Mouse (Mus musculus) gastrocnemius, adult 8-10 months (tissue): Measurements from ENCODE around the gene Atxn7l1. TPM values are rescaled to one million over a fixed set of nuclear protein-coding genes. Genes with fewer than 3 reads are reported as not detected.

ENCODE experiments used
- DNase-seq, 2 experiments: peaks; one replicate each; pipeline ENCODE4 v3.0.0; 2022; ENCODE audit warnings: low spot score in 2 of 2
- total RNA-seq, 4 experiments: library from RNA; stranded (reverse); gene quantifications; 2 replicates each; pipeline ENCODE4 v1.2.4; 2022

Atxn7l1 gene
- total RNA-seq, 4 experiments from 2014 or later: 13.4 to 18.9 (median 15.7) TPM

- no peak for DNase-seq
Measured at GRCm38 (mm10) chr12:33181875-33182274, 34.4 kb downstream of the Atxn7l1 start.

- DNase-seq: no peak
Measured at GRCm38 (mm10) chr12:33182428-33183137, 35.1 kb downstream of the Atxn7l1 start.

GRCm38 (mm10) chr12:33183138-33183627 lies 35.7 kb downstream of the Atxn7l1 start:
- no peak for DNase-seq

- no peak for DNase-seq
Measured at GRCm38 (mm10) chr12:33184137-33184536, 36.6 kb downstream of the Atxn7l1 start.

GRCm38 (mm10) chr12:33185046-33185445 lies 37.6 kb downstream of the Atxn7l1 start:
- no peak for DNase-seq

- no peak for DNase-seq
Measured at GRCm38 (mm10) chr12:33186331-33186730, 38.8 kb downstream of the Atxn7l1 start.

GRCm38 (mm10) chr12:33190133-33190532 lies 42.6 kb downstream of the Atxn7l1 start:
- no peak for DNase-seq

GRCm38 (mm10) chr12:33190633-33191032 lies 43.1 kb downstream of the Atxn7l1 start:
- DNase-seq: no peak

- no peak for DNase-seq
Measured at GRCm38 (mm10) chr12:33193408-33193901, 46.0 kb downstream of the Atxn7l1 start.

GRCm38 (mm10) chr12:33195175-33195574 lies 47.7 kb downstream of the Atxn7l1 start:
- DNase-seq: no peak

GRCm38 (mm10) chr12:33197287-33197686 lies 49.8 kb downstream of the Atxn7l1 start:
- no peak for DNase-seq

- peak; percentile 24 to 48 for DNase-seq
Measured at GRCm38 (mm10) chr12:33197746-33198145, 50.3 kb downstream of the Atxn7l1 start.

- DNase-seq: no peak
Measured at GRCm38 (mm10) chr12:33201068-33201467, 53.6 kb downstream of the Atxn7l1 start.

- DNase-seq: no peak
Measured at GRCm38 (mm10) chr12:33201491-33202210, 54.2 kb downstream of the Atxn7l1 start.

- DNase-seq: no peak
Measured at GRCm38 (mm10) chr12:33205255-33205654, 57.8 kb downstream of the Atxn7l1 start.

- no peak for DNase-seq
Measured at GRCm38 (mm10) chr12:33206300-33206699, 58.8 kb downstream of the Atxn7l1 start.

GRCm38 (mm10) chr12:33210856-33211255 lies 63.4 kb downstream of the Atxn7l1 start:
- no peak for DNase-seq

- no peak for DNase-seq
Measured at GRCm38 (mm10) chr12:33218215-33218859, 70.8 kb downstream of the Atxn7l1 start.

GRCm38 (mm10) chr12:33219436-33219835 lies 71.9 kb downstream of the Atxn7l1 start:
- no peak for DNase-seq

GRCm38 (mm10) chr12:33220081-33220480 lies 72.6 kb downstream of the Atxn7l1 start:
- DNase-seq: no peak

GRCm38 (mm10) chr12:33220509-33221051 lies 73.1 kb downstream of the Atxn7l1 start:
- DNase-seq: no peak

- no peak for DNase-seq
Measured at GRCm38 (mm10) chr12:33222187-33222586, 74.7 kb downstream of the Atxn7l1 start.
